Mouse (Mus musculus) MEL (cell line): Measurements from ENCODE around the gene Sema3b. TPM values are rescaled to one million over a fixed set of nuclear protein-coding genes. Genes with fewer than 3 reads are reported as not detected.

Source experiments
- DNase-seq: peaks from one replicate; pipeline ENCODE4 v3.0.0; 2011; ENCODE audit warnings: low read depth, low spot score
- H3K27ac ChIP-seq: 2 replicates; pipeline ENCODE4 v1.5.1; 2012; ENCODE audit warnings: low read depth, mild to moderate bottlenecking, control low read depth, low read length, moderate library complexity; ENCODE audit not compliant: control insufficient read depth
- H3K27me3 ChIP-seq, 2 experiments: fragments of 150-350 bp in 1 of 2; sonication (generic) in 1 of 2; 2 replicates each; pipeline ENCODE4 v1.6.1; 2012; ENCODE audit warnings: low read length in 2 of 2, mild to moderate bottlenecking in 2 of 2, improper control_type of control experiment in 1 of 2, moderate library complexity in 1 of 2; ENCODE audit not compliant: insufficient read depth in 2 of 2, control insufficient read depth in 1 of 2
- H3K36me3 ChIP-seq, 2 experiments: 2 replicates each; pipeline ENCODE4 v1.6.1; 2012 to 2014; ENCODE audit warnings: low read length in 2 of 2, improper control_type of control experiment in 1 of 2, inconsistent platforms in 1 of 2, mild to moderate bottlenecking in 1 of 2; ENCODE audit not compliant: insufficient read depth in 2 of 2, control insufficient read depth in 1 of 2
- H3K4me1 ChIP-seq, 2 experiments: fragments of 150-350 bp in 1 of 2; sonication (generic) in 1 of 2; 2 replicates each; pipeline ENCODE4 v1.6.1; 2012; ENCODE audit warnings: low read length in 2 of 2, improper control_type of control experiment in 1 of 2, mild to moderate bottlenecking in 1 of 2; ENCODE audit not compliant: insufficient read depth in 2 of 2, control insufficient read depth in 1 of 2
- H3K4me3 ChIP-seq, 2 experiments: fragments of 150-350 bp in 1 of 2; sonication (generic) in 1 of 2; 2 replicates each; pipeline ENCODE4 v1.5.1; 2012; ENCODE audit warnings: low read depth in 2 of 2, low read length in 2 of 2, mild to moderate bottlenecking in 2 of 2, moderate library complexity in 2 of 2, control low read depth in 1 of 2, improper control_type of control experiment in 1 of 2; ENCODE audit not compliant: control insufficient read depth in 1 of 2, insufficient read depth in 1 of 2
- H3K79me2 ChIP-seq: 2 replicates; pipeline ENCODE4 v1.6.1; 2012; ENCODE audit warnings: mild to moderate bottlenecking, low read length, moderate library complexity; ENCODE audit not compliant: control insufficient read depth, poor library complexity, insufficient read depth
- H3K9ac ChIP-seq: 2 replicates; pipeline ENCODE4 v1.6.1; 2012; ENCODE audit warnings: low read depth, mild to moderate bottlenecking, control low read depth, low read length, moderate library complexity; ENCODE audit not compliant: control insufficient read depth, poor library complexity, severe bottlenecking
- H3K9me3 ChIP-seq: fragments of 150-350 bp; sonication (generic); replicated peaks from 2 replicates; pipeline ENCODE4 v1.6.1; 2012; ENCODE audit warnings: mild to moderate bottlenecking, low read length, improper control_type of control experiment, moderate library complexity; ENCODE audit not compliant: insufficient read depth
- BHLHE40 ChIP-seq: IDR thresholded peaks from 2 replicates; pipeline ENCODE4 v1.6.1; 2012; ENCODE audit warnings: low read depth, mild to moderate bottlenecking, inconsistent platforms, low read length, improper control_type of control experiment, borderline replicate concordance
- CHD1 ChIP-seq: IDR thresholded peaks from 2 replicates; pipeline ENCODE4 v1.6.1; 2012; ENCODE audit warnings: low read depth, mild to moderate bottlenecking, inconsistent platforms, low read length, improper control_type of control experiment
- CHD2 ChIP-seq: IDR thresholded peaks from 2 replicates; pipeline ENCODE4 v1.6.1; 2011; ENCODE audit warnings: low read length, improper control_type of control experiment
- CTCF ChIP-seq, 3 experiments: IDR thresholded peaks in 2 of 3; conservative IDR thresholded peaks in 1 of 3; 2 replicates each; pipeline ENCODE4 v1.5.1; 2011 to 2012; ENCODE audit warnings: low read length in 3 of 3, low read depth in 2 of 3, mild to moderate bottlenecking in 2 of 3, improper control_type of control experiment in 1 of 3, inconsistent platforms in 1 of 3, mixed read lengths in 1 of 3, moderate library complexity in 1 of 3; ENCODE audit not compliant: control insufficient read depth in 1 of 3, insufficient read depth in 1 of 3, poor library complexity in 1 of 3, severe bottlenecking in 1 of 3
- E2F4 ChIP-seq: IDR thresholded peaks from 2 replicates; pipeline ENCODE4 v1.6.1; 2011; ENCODE audit warnings: low read depth, low read length, improper control_type of control experiment, borderline replicate concordance
- ELF1 ChIP-seq: IDR thresholded peaks from 2 replicates; pipeline ENCODE4 v1.6.1; 2014; ENCODE audit warnings: low read depth, mild to moderate bottlenecking, inconsistent platforms, low read length, improper control_type of control experiment, moderate library complexity
- EP300 ChIP-seq, 2 experiments: IDR thresholded peaks; 2 replicates each; pipeline ENCODE4 v1.6.1; 2011; ENCODE audit warnings: improper control_type of control experiment in 2 of 2, low read length in 2 of 2, low read depth in 1 of 2, mild to moderate bottlenecking in 1 of 2
- ETS1 ChIP-seq: IDR thresholded peaks from 2 replicates; pipeline ENCODE4 v1.6.1; 2012; ENCODE audit warnings: low read depth, mild to moderate bottlenecking, inconsistent platforms, low read length, improper control_type of control experiment, moderate library complexity
- GABPA ChIP-seq: IDR thresholded peaks from 2 replicates; pipeline ENCODE4 v1.6.1; 2012; ENCODE audit warnings: low read depth, mild to moderate bottlenecking, inconsistent platforms, low read length, improper control_type of control experiment, moderate library complexity
- GATA1 ChIP-seq: IDR thresholded peaks from 2 replicates; pipeline ENCODE4 v1.6.1; 2011; ENCODE audit warnings: low read depth, low read length, improper control_type of control experiment
- HCFC1 ChIP-seq: IDR thresholded peaks from 2 replicates; pipeline ENCODE4 v1.6.1; 2012; ENCODE audit warnings: low read depth, mild to moderate bottlenecking, inconsistent platforms, low read length, improper control_type of control experiment, moderate library complexity
- JUND ChIP-seq: IDR thresholded peaks from 2 replicates; pipeline ENCODE4 v1.6.1; 2011; ENCODE audit warnings: low read depth, mild to moderate bottlenecking, improper control_type of control experiment, low read length
- KAT2A ChIP-seq: conservative IDR thresholded peaks from 2 replicates; pipeline ENCODE4 v1.6.1; 2012; ENCODE audit warnings: low read depth, low read length, improper control_type of control experiment, inconsistent platforms
- MAFK ChIP-seq: IDR thresholded peaks from 2 replicates; pipeline ENCODE4 v1.6.1; 2011; ENCODE audit warnings: low read depth, mild to moderate bottlenecking, low read length, improper control_type of control experiment, borderline replicate concordance
- MAX ChIP-seq: IDR thresholded peaks from 2 replicates; pipeline ENCODE4 v1.6.1; 2011; ENCODE audit warnings: low read length, improper control_type of control experiment
- MAZ ChIP-seq: IDR thresholded peaks from 2 replicates; pipeline ENCODE4 v1.6.1; 2012; ENCODE audit warnings: low read depth, mild to moderate bottlenecking, inconsistent platforms, low read length, improper control_type of control experiment
- MXI1 ChIP-seq: IDR thresholded peaks from 2 replicates; pipeline ENCODE4 v1.6.1; 2011; ENCODE audit warnings: mild to moderate bottlenecking, low read depth, low read length, improper control_type of control experiment
- MYB ChIP-seq: IDR thresholded peaks from 2 replicates; pipeline ENCODE4 v1.6.1; 2011; ENCODE audit warnings: mild to moderate bottlenecking, low read depth, low read length, improper control_type of control experiment
- NELFE ChIP-seq: IDR thresholded peaks from 2 replicates; pipeline ENCODE4 v1.6.1; 2011; ENCODE audit warnings: low read depth, low read length, improper control_type of control experiment
- POLR2A ChIP-seq, 2 experiments: IDR thresholded peaks; 2 replicates each; pipeline ENCODE4 v1.6.1; 2011 to 2012; ENCODE audit warnings: low read length in 2 of 2, mild to moderate bottlenecking in 2 of 2, control low read depth in 1 of 2, improper control_type of control experiment in 1 of 2, low read depth in 1 of 2, moderate library complexity in 1 of 2; ENCODE audit not compliant: control insufficient read depth in 1 of 2, insufficient read depth in 1 of 2, poor library complexity in 1 of 2
- POLR2AphosphoS2 ChIP-seq: IDR thresholded peaks from 2 replicates; pipeline ENCODE4 v1.6.1; 2011; ENCODE audit warnings: low read length, improper control_type of control experiment
- POLR2AphosphoS5 ChIP-seq: IDR thresholded peaks from 2 replicates; pipeline ENCODE4 v1.6.1; 2012; ENCODE audit warnings: low read depth, borderline replicate concordance, mild to moderate bottlenecking, inconsistent platforms, low read length, moderate library complexity, mixed read lengths
- RCOR1 ChIP-seq: IDR thresholded peaks from 2 replicates; pipeline ENCODE4 v1.6.1; 2012; ENCODE audit warnings: low read depth, mild to moderate bottlenecking, inconsistent platforms, low read length, improper control_type of control experiment
- SMC3 ChIP-seq: IDR thresholded peaks from 2 replicates; pipeline ENCODE4 v1.6.1; 2011; ENCODE audit warnings: low read depth, low read length, improper control_type of control experiment
- TAL1 ChIP-seq: IDR thresholded peaks from 2 replicates; pipeline ENCODE4 v1.6.1; 2012; ENCODE audit warnings: mild to moderate bottlenecking, inconsistent platforms, low read length, moderate library complexity, mixed read lengths
- TBP ChIP-seq: IDR thresholded peaks from 2 replicates; pipeline ENCODE4 v1.8.0; 2011; ENCODE audit warnings: low read depth, low read length, improper control_type of control experiment
- ZKSCAN1 ChIP-seq: IDR thresholded peaks from 2 replicates; pipeline ENCODE4 v1.6.1; 2012; ENCODE audit warnings: low read depth, mild to moderate bottlenecking, inconsistent platforms, low read length, improper control_type of control experiment, moderate library complexity
- ZMIZ1 ChIP-seq: IDR thresholded peaks from 2 replicates; pipeline ENCODE4 v1.6.1; 2012; ENCODE audit warnings: low read depth, mild to moderate bottlenecking, inconsistent platforms, low read length, improper control_type of control experiment, moderate library complexity
- ZNF384 ChIP-seq: IDR thresholded peaks from 2 replicates; pipeline ENCODE4 v1.6.1; 2012; ENCODE audit warnings: low read depth, mild to moderate bottlenecking, inconsistent platforms, low read length, improper control_type of control experiment
- polyA plus RNA-seq, 2 experiments: library from polyadenylated mRNA; stranded (reverse) in 1 of 2; unstranded in 1 of 2; fragments of >175 nt in 1 of 2; fragments of >200 nt in 1 of 2; gene quantifications; 2 replicates each; pipeline versions ENCODE4 v1.2.1 to v1.2.4; 2012; ENCODE audit warnings: low replicate concordance in 2 of 2, low read depth in 1 of 2; ENCODE audit not compliant: insufficient read length in 2 of 2, insufficient read depth in 1 of 2, missing spikeins in 1 of 2
- total RNA-seq: library from RNA; depleted of rRNA; stranded (reverse); fragments of 300-350 nt; gene quantifications from 2 replicates; pipeline ENCODE4 v1.2.3, GENCODE M21; 2012

Sema3b gene
- total and polyA plus RNA-seq, 3 experiments: 0.04 to 0.21 TPM; not detected in 1

DNA sequence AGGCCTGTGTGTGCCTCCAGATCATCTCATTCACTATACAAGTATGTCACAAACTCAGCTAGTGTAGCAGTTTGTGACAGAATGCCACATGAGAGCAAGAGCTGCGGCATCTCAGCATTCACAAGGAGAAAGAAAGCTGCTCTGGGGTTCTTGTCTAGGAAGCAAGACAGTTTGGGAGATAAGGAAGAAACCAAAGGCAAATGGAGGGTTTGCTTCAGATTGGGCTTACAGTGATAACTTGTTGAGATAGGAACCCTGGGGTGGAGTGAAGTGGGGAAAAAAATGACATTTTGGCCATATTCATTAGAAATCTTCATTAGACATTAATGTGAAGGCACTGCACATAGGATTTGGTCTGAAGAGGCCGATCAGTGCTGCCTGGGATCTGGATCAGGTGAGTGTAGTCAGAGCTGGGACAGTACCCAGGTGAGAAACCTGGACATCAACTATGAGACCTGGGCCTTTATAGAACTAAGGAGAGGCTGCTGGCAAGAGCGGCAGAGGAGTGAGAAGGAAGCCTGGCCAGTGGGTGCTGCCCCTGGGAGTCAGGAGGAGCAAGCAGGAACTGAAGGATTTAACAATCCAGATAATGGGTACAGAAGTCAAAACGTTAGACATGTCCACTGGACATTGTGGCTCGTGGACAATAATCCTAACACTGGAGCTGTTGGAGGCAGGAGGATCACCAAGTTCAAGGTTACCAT, 56.2 kb downstream of the Sema3b start:
- peak overlapping the region; percentile 85 for H3K9ac ChIP-seq
- H3K79me2 ChIP-seq: peaks cover 35% of the 10 kb centered on the region
- H3K27ac ChIP-seq: peak overlapping the region; percentile 11; the same call in 1 of the 2 replicates
- DNase-seq: peak; percentile 54
- TF ChIP-seq KAT2A: no peak
- peak; percentile 36; the same call in 1 of the 2 replicates for TF ChIP-seq MAZ
- peak; percentile 54; the same call in 1 of the 2 replicates for TF ChIP-seq ZNF384
- TF ChIP-seq ELF1: no peak
- peak in 1 of 2 experiments; percentile 49; a peak in 2 of 4 replicates for TF ChIP-seq EP300 (IDR thresholded peaks at IDR 0.05; ENCODE audit: low read depth in 1 of 2, low read length in 2 of 2)
- TF ChIP-seq MYB: no peak
- TF ChIP-seq ZKSCAN1: no peak
- peak; percentile 54; the same call in 1 of the 2 replicates for TF ChIP-seq MXI1
- TF ChIP-seq SMC3: no peak
- TF ChIP-seq JUND: no peak
- no peak for TF ChIP-seq CTCF (IDR thresholded peaks at IDR 0.05 in 2 of 3, conservative IDR thresholded peaks at IDR 0.05 in 1 of 3; ENCODE audit: control insufficient read depth in 1 of 3, insufficient read depth in 1 of 3, low read depth in 2 of 3, low read length in 3 of 3, poor library complexity in 1 of 3, severe bottlenecking in 1 of 3)
- peak; percentile 98 for TF ChIP-seq RCOR1
- no peak for TF ChIP-seq MAX
- TF ChIP-seq ETS1: 0 out of 2 replicates have a peak, but pooled peaks have one; percentile 25
- peak; percentile 54 for TF ChIP-seq GATA1
- TF ChIP-seq TBP: 0 out of 2 replicates have a peak, but pooled peaks have one; percentile 10
- H3K36me3 ChIP-seq: peaks cover 3 to 29% of the 10 kb centered on the region in 2 experiments; a peak in 3 of 4 replicates
- no peaks in the 10 kb centered on the region for H3K27me3 ChIP-seq
- peaks cover 10 to 33% of the 10 kb centered on the region in 2 experiments for H3K4me1 ChIP-seq
- H3K9me3 ChIP-seq: no peaks in the 10 kb centered on the region
- H3K4me3 ChIP-seq: peak overlapping the region; percentile 65 to 82

DNA sequence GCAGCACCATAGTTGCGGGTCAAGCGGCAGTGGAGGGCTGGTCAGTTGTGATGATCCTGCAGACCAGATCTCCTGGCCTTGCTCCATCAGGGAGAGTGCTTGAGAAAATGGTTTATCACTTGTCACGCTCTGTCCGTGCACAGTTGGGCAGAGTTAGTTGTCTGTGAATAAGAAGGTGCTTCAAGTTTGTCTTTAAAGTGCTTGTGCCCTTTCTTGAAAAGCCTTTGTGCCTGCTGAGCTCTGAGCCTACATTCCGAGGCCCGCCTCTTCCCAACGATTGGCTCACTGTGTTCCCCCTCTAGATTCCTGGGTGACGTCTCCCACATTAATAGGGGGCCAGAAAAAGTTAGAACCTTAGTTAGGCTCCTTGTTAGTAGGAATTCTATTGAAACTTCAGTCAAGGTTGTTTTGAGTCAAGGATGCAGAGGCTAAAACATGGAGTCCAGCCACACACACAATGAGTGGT, 57.1 kb downstream of the Sema3b start:
- Histone ChIP-seq H3K79me2 (peaks cover 30% of the 10 kb centered on the region), H3K4me1 (peaks cover 10 to 33% of the 10 kb centered on the region in 2 experiments), H3K36me3 (peaks cover 2 to 27% of the 10 kb centered on the region in 2 experiments; a peak in 3 of 4 replicates), H3K9me3 (no peaks in the 10 kb centered on the region), H3K9ac (peak overlapping the region; percentile 67), H3K4me3 (peak overlapping the region; percentile 47 to 55), H3K27ac (peak overlapping the region; percentile 11; the same call in 1 of the 2 replicates), H3K27me3 (no peaks in the 10 kb centered on the region)
- DNase-seq: peak; percentile 74
- TF ChIP-seq MAFK: no peak
- TF ChIP-seq POLR2A (IDR thresholded peaks at IDR 0.05; ENCODE audit: control insufficient read depth in 1 of 2, insufficient read depth in 1 of 2, low read depth in 1 of 2, low read length in 2 of 2, poor library complexity in 1 of 2): peak in 1 of 2 experiments; percentile 28; a peak in 1 of 4 replicates
- TF ChIP-seq E2F4: no peak
- TF ChIP-seq BHLHE40: no peak
- TF ChIP-seq ZNF384: no peak
- no peak for TF ChIP-seq MAZ
- no peak for TF ChIP-seq POLR2AphosphoS2
- no peak for TF ChIP-seq ZMIZ1
- no peak for TF ChIP-seq CHD2
- no peak for TF ChIP-seq CHD1
- TF ChIP-seq HCFC1: no peak; the same call in 1 of the 2 replicates
- TF ChIP-seq CTCF (IDR thresholded peaks at IDR 0.05 in 2 of 3, conservative IDR thresholded peaks at IDR 0.05 in 1 of 3; ENCODE audit: control insufficient read depth in 1 of 3, insufficient read depth in 1 of 3, low read depth in 2 of 3, low read length in 3 of 3, poor library complexity in 1 of 3, severe bottlenecking in 1 of 3): no peak
- TF ChIP-seq TAL1: no peak
- TF ChIP-seq POLR2AphosphoS5: no peak
- TF ChIP-seq GABPA: no peak
- peak in 1 of 2 experiments; percentile 27; a peak in 1 of 4 replicates for TF ChIP-seq EP300 (IDR thresholded peaks at IDR 0.05; ENCODE audit: low read depth in 1 of 2, low read length in 2 of 2)
- no peak for TF ChIP-seq MYB
- TF ChIP-seq GATA1: no peak
- TF ChIP-seq NELFE: peak; percentile 37
